Comparison of ENCODE assay signal across 7 mouse cellular contexts in the genomic region with DNA sequence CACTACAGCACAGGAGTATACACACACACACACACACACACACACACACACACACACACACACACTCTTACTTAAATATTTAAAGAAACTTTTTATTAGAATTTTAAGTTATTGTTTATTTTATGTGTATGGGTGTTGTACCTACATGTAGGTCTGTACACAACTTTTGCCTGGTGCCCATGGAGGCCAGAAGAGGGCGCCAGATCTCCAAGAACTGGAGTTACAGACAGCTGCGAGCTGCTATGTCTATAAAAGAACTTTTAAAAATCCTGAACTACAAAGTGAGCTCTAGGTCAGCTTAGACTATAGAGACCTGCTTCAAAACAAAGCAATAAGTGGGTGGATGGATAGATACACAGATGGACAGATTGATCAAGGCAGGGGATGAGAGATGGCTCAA. TPM values are rescaled to one million over a fixed set of nuclear protein-coding genes. Genes with fewer than 3 reads are reported as not detected.
DNase-seq lines count a peak whose midpoint lies in the region; ATAC-seq lines count a peak whose summit lies in the region.

No protein-coding gene starts in this region.

- H3K27ac ChIP-seq in liver, embryonic 13.5 days: no peak overlapping the region

- intact Hi-C loops in left cerebral cortex, postnatal 14 days (cut with DNase I): no loop called here
- intact Hi-C loops in gastrocnemius, postnatal 36 days (cut with DNase I): no loop called here

- WGBS in liver, embryonic 13.5 days (ENCODE audit: insufficient replicate concordance): 17% methylated on average over 2 of the region's 2 CpGs

- ATAC-seq in liver, embryonic 13.5 days (ENCODE audit: low read depth): peak; percentile 29; the same call in 1 of the 2 replicates

- no peaks in the 10 kb centered on the region; the same call in 1 of the 2 replicates for H3K4me1 ChIP-seq in liver, embryonic 13.5 days (replicated peaks)

- no peak overlapping the region for H3K4me3 ChIP-seq in liver, embryonic 13.5 days (replicated peaks)

- H3K27me3 ChIP-seq in liver, embryonic 13.5 days: no peaks in the 10 kb centered on the region

- H3K4me2 ChIP-seq in liver, embryonic 13.5 days: no peak overlapping the region

- peak; percentile 45 to 59 for DNase-seq in left cerebral cortex, postnatal 14 days (ENCODE audit: low spot score in 2 of 2)
- no peak for DNase-seq in left cerebral cortex, adult 8-10 months (ENCODE audit: low spot score in 2 of 2)
- peak; percentile 23 for DNase-seq in Muller cell, postnatal 12 days (ENCODE audit: inconsistent ontology term)
- peak; percentile 67 for DNase-seq in c-Kit-positive CD71-positive TER-119-negative erythroid progenitor cells, embryonic 14.5 days (ENCODE audit: low read depth)
- DNase-seq in gastrocnemius, postnatal 36 days: peak; percentile 48 to 49
- DNase-seq in liver, embryonic 13.5 days: peak; percentile 48
- peak; percentile 67 for DNase-seq in right cerebral cortex, postnatal 14 days

- H3K9ac ChIP-seq in liver, embryonic 13.5 days: no peak overlapping the region

- peaks cover 26% of the 10 kb centered on the region for H3K36me3 ChIP-seq in liver, embryonic 13.5 days

- no peaks in the 10 kb centered on the region for H3K9me3 ChIP-seq in liver, embryonic 13.5 days (replicated peaks)

RNA-seq across cellular contexts. Expression of a gene that starts 18.6 kb away (rescaled TPM):
- 100 to 1,000 TPM; 140 TPM for total RNA-seq in left cerebral cortex, postnatal 14 days (2021)
- total RNA-seq in left cerebral cortex, adult 8-10 months (2022): 100 to 1,000 TPM; 148 to 150 (median 149) TPM
- total RNA-seq in gastrocnemius, postnatal 36 days (2021): 10 to 100 TPM; 85.8 to 90.9 TPM
- polyA plus RNA-seq in liver, embryonic 13.5 days (2015; fragmentation: Nextera tagmentation; extraction: Ambion mirVana): 50.8 and 59.8 TPM in 2 replicates

RNA-seq across cellular contexts. Expression of a gene that starts 55.7 kb away (rescaled TPM):
- 10 to 100 TPM; 16.6 to 17.8 TPM for total RNA-seq in left cerebral cortex, postnatal 14 days (2021)
- total RNA-seq in left cerebral cortex, adult 8-10 months (2022): 10 to 100 TPM; 21.9 to 23.9 (median 23.3) TPM
- total RNA-seq in gastrocnemius, postnatal 36 days (2021): 1 to 10 TPM; 3.7 to 4.2 TPM
- polyA plus RNA-seq in liver, embryonic 13.5 days (2015; fragmentation: Nextera tagmentation; extraction: Ambion mirVana): 21.2 and 22.2 TPM in 2 replicates

Comparison
In these comparisons a context has a peak if more than half of its experiments do, and no peak if none do; other contexts are left out.
1. DNase-seq: peak in left cerebral cortex, postnatal 14 days (2 of 2), Muller cell, postnatal 12 days (single experiment), c-Kit-positive CD71-positive TER-119-negative erythroid progenitor cells, embryonic 14.5 days (single experiment), gastrocnemius, postnatal 36 days (2 of 2), liver, embryonic 13.5 days (single experiment) and right cerebral cortex, postnatal 14 days (single experiment); none in left cerebral cortex, adult 8-10 months (0 of 2).